Mouse (Mus musculus): ENCODE measurements at regions not wholly inside any gene's neighbourhood (a gene's known extent, or its start where the extent isn't known, plus 50 kb on each side); places are given as distances from the start of the nearest gene placed in this dataset.

DNA sequence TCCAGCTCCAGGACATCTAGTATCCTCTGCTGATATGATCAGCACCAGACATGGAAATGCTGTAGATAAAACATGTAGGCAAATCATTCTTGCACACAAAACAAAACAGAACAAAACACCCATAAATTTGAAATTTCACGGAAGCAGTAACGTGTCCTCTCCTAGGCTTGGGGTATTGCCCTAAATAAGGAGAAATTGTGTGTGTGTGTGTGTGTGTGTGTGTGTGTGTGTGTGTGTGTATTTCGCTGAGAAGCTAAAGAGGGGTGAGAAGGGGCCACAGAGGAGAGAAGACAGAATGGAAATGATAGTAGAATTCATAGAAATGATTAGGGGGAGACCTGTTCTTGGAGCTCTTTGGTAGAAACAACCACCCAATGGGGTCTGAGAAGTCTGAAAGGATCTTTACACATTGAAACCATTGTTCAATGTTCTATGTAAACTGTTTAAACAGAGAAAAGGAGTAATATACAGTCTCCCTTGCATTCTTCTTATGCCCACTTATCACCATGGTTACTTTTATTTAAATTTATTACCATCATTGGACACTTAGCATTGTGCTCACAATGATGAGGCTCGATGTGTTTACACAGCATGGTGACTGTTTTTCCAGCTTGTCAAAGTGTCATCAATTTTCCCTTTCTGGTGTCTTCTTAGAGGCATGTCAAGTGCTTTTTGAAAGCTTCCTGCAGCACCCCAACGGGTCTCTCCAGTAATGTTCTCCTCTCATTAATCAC lies 317.3 kb upstream of the 4933412E24Rik start:
- Histone ChIP-seq H3K27me3 (replicated peaks; ENCODE audit: control insufficient read depth, insufficient read depth, low read length) (no peaks in the 10 kb centered on the region), H3K36me3 (ENCODE audit: control insufficient read depth, insufficient read depth, low read length) (no peaks in the 10 kb centered on the region), H3K27ac (ENCODE audit: low read depth) (no peak overlapping the region), H3K9ac (ENCODE audit: low read length) (no peak overlapping the region), H3K9me3 (ENCODE audit: control insufficient read depth, low read length) (no peaks in the 10 kb centered on the region), H3K4me3 (ENCODE audit: low read depth, low read length) (no peak overlapping the region), H3K4me1 (replicated peaks; ENCODE audit: control insufficient read depth, insufficient read depth, low read length) (no peaks in the 10 kb centered on the region), H3K4me2 (ENCODE audit: low read length) (no peak overlapping the region)
- ATAC-seq (replicated peaks; ENCODE audit: low FRiP score, low TSS enrichment, low read depth) (no peak), DNase-seq (ENCODE audit: low spot score) (no peak)
- 35% methylated on average over 5 of the region's 5 CpGs for WGBS

- 96% methylated on average over 2 of the region's 2 CpGs for WGBS
- ATAC-seq (replicated peaks; ENCODE audit: low FRiP score, low TSS enrichment, low read depth) (no peak), DNase-seq (ENCODE audit: low spot score) (no peak)
- no peak overlapping the region for H3K4me2 ChIP-seq (ENCODE audit: low read length)
- H3K4me3 ChIP-seq (ENCODE audit: low read depth, low read length): no peak overlapping the region
- H3K27me3 ChIP-seq (replicated peaks; ENCODE audit: control insufficient read depth, insufficient read depth, low read length): no peaks in the 10 kb centered on the region
- no peak overlapping the region for H3K27ac ChIP-seq (ENCODE audit: low read depth)
- H3K4me1 ChIP-seq (replicated peaks; ENCODE audit: control insufficient read depth, insufficient read depth, low read length): no peaks in the 10 kb centered on the region
- H3K36me3 ChIP-seq (ENCODE audit: control insufficient read depth, insufficient read depth, low read length): no peaks in the 10 kb centered on the region
- no peak overlapping the region for H3K9ac ChIP-seq (ENCODE audit: low read length)
- H3K9me3 ChIP-seq (ENCODE audit: control insufficient read depth, low read length): no peaks in the 10 kb centered on the region
Measured at GRCm38 (mm10) chr15:60317577-60317976, 301.2 kb upstream of the 4933412E24Rik start.

DNA sequence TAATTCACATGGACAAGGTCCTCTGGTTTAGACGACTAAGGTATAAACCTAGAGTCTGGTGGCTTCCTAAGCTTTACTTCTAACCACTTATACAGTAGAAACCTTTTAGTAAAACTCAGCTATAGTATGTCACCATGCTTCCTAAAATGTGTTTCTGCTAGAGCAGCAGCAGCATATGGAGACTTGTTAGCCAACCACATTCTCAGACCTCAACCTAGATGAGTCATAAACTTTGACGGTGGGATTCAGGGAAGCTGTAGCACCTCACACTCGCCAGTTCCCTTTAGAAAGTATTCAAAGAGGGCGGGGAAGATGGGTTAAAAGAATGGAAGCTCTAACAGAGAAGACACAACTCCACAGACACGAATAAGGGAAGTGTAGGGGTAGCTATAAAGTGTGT lies 298.8 kb upstream of the 4933412E24Rik start:
- H3K36me3 ChIP-seq (ENCODE audit: control insufficient read depth, insufficient read depth, low read length): no peaks in the 10 kb centered on the region
- no peaks in the 10 kb centered on the region for H3K4me1 ChIP-seq (replicated peaks; ENCODE audit: control insufficient read depth, insufficient read depth, low read length)
- no peak overlapping the region for H3K27ac ChIP-seq (ENCODE audit: low read depth)
- DNase-seq (ENCODE audit: low spot score): no peak
- no peaks in the 10 kb centered on the region for H3K27me3 ChIP-seq (replicated peaks; ENCODE audit: control insufficient read depth, insufficient read depth, low read length)
- no peaks in the 10 kb centered on the region for H3K9me3 ChIP-seq (ENCODE audit: control insufficient read depth, low read length)
- no peak overlapping the region for H3K4me3 ChIP-seq (ENCODE audit: low read depth, low read length)
- ATAC-seq (replicated peaks; ENCODE audit: low FRiP score, low TSS enrichment, low read depth): no peak
- no peak overlapping the region for H3K9ac ChIP-seq (ENCODE audit: low read length)
- 70% methylated on average over 5 of the region's 5 CpGs for WGBS
- no peak overlapping the region for H3K4me2 ChIP-seq (ENCODE audit: low read length)

DNA sequence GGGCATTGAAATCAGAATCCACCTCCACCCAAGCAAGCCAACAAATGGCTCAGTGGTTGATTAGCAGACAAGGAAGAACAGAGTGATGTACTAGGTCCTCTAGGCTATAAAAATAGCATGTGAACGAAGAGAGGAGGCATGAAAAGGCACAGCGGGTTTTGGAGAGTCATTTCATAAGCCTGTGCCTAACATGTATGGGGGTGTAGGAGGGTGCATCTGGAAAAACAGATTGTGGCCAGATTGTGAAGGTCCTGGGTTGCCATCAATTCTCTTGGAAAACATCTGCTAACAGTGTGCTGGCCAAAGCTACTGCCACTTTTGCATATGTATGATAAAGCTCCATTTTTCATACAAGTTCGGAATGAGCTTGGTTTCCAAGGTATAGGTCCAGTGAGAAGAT lies 293.5 kb upstream of the 4933412E24Rik start:
- 73% methylated on average over 3 of the region's 3 CpGs for WGBS
- ATAC-seq (replicated peaks; ENCODE audit: low FRiP score, low TSS enrichment, low read depth) (no peak), DNase-seq (ENCODE audit: low spot score) (no peak)
- Histone ChIP-seq H3K27ac (ENCODE audit: low read depth) (no peak overlapping the region), H3K9ac (ENCODE audit: low read length) (no peak overlapping the region), H3K4me1 (replicated peaks; ENCODE audit: control insufficient read depth, insufficient read depth, low read length) (no peaks in the 10 kb centered on the region), H3K36me3 (ENCODE audit: control insufficient read depth, insufficient read depth, low read length) (no peaks in the 10 kb centered on the region), H3K4me3 (ENCODE audit: low read depth, low read length) (no peak overlapping the region), H3K4me2 (ENCODE audit: low read length) (no peak overlapping the region), H3K27me3 (replicated peaks; ENCODE audit: control insufficient read depth, insufficient read depth, low read length) (no peaks in the 10 kb centered on the region), H3K9me3 (ENCODE audit: control insufficient read depth, low read length) (no peaks in the 10 kb centered on the region)

DNA sequence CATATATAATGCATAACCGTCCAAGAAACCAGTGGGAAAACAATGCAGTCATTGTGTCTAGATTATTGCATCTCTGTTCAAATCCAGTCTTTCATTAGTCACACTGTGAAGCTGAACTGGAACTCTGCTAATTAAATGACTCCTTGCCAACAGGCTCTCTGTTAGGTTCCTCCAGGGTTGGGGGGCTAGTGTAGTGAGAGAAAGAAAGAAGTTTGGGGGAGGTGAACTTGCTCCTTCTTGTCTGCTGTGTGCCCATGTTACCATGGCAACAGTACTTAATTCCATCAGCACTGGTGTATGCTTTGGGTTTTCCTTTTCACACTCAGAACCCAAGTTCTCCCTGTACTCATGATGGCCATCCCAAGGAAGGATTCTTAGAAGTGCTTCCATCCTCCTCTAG lies 292.6 kb upstream of the 4933412E24Rik start:
- no peak for DNase-seq (ENCODE audit: low spot score)
- ATAC-seq (replicated peaks; ENCODE audit: low FRiP score, low TSS enrichment, low read depth): no peak
- H3K36me3 ChIP-seq (ENCODE audit: control insufficient read depth, insufficient read depth, low read length): no peaks in the 10 kb centered on the region
- H3K9me3 ChIP-seq (ENCODE audit: control insufficient read depth, low read length): no peaks in the 10 kb centered on the region
- no peak overlapping the region for H3K9ac ChIP-seq (ENCODE audit: low read length)
- H3K4me2 ChIP-seq (ENCODE audit: low read length): no peak overlapping the region
- WGBS: 83% methylated on average over 1 of the region's 1 CpGs
- no peaks in the 10 kb centered on the region for H3K4me1 ChIP-seq (replicated peaks; ENCODE audit: control insufficient read depth, insufficient read depth, low read length)
- H3K4me3 ChIP-seq (ENCODE audit: low read depth, low read length): no peak overlapping the region
- no peak overlapping the region for H3K27ac ChIP-seq (ENCODE audit: low read depth)
- no peaks in the 10 kb centered on the region for H3K27me3 ChIP-seq (replicated peaks; ENCODE audit: control insufficient read depth, insufficient read depth, low read length)

DNA sequence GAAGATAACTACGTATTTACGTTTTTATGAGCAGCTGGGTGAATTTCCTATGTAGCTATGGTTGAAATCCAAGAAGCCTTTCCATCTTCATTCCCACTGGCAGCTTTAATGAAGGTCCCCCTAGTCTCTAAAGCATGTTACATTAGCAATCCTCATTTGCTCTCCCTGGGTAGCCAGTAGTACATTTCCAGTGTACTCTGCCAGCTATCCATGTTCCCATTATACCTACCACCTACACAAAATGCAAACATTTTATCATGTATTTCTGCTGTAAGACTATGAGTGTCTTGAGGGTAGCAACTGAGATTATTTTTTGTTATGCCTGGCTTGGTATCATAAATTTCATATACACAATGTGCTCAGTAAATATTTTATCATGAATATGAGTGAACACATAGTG lies 291.7 kb upstream of the 4933412E24Rik start:
- H3K27ac ChIP-seq (ENCODE audit: low read depth): no peak overlapping the region
- no peaks in the 10 kb centered on the region for H3K4me1 ChIP-seq (replicated peaks; ENCODE audit: control insufficient read depth, insufficient read depth, low read length)
- H3K9ac ChIP-seq (ENCODE audit: low read length): no peak overlapping the region
- H3K4me3 ChIP-seq (ENCODE audit: low read depth, low read length): no peak overlapping the region
- H3K4me2 ChIP-seq (ENCODE audit: low read length): no peak overlapping the region
- WGBS: 85% methylated on average over 2 of the region's 2 CpGs
- ATAC-seq (replicated peaks; ENCODE audit: low FRiP score, low TSS enrichment, low read depth) (no peak), DNase-seq (ENCODE audit: low spot score) (no peak)
- no peaks in the 10 kb centered on the region for H3K27me3 ChIP-seq (replicated peaks; ENCODE audit: control insufficient read depth, insufficient read depth, low read length)
- H3K9me3 ChIP-seq (ENCODE audit: control insufficient read depth, low read length): no peaks in the 10 kb centered on the region
- H3K36me3 ChIP-seq (ENCODE audit: control insufficient read depth, insufficient read depth, low read length): no peaks in the 10 kb centered on the region

- Histone ChIP-seq H3K9me3 (ENCODE audit: control insufficient read depth, low read length) (no peaks in the 10 kb centered on the region), H3K4me2 (ENCODE audit: low read length) (no peak overlapping the region), H3K36me3 (ENCODE audit: control insufficient read depth, insufficient read depth, low read length) (no peaks in the 10 kb centered on the region), H3K27me3 (replicated peaks; ENCODE audit: control insufficient read depth, insufficient read depth, low read length) (no peaks in the 10 kb centered on the region), H3K9ac (ENCODE audit: low read length) (no peak overlapping the region), H3K4me1 (replicated peaks; ENCODE audit: control insufficient read depth, insufficient read depth, low read length) (no peaks in the 10 kb centered on the region), H3K4me3 (ENCODE audit: low read depth, low read length) (no peak overlapping the region), H3K27ac (ENCODE audit: low read depth) (no peak overlapping the region)
- no peak for ATAC-seq (replicated peaks; ENCODE audit: low FRiP score, low TSS enrichment, low read depth)
- 85% methylated on average over 4 of the region's 4 CpGs for WGBS
- no peak for DNase-seq (ENCODE audit: low spot score)
Measured at GRCm38 (mm10) chr15:60303501-60303900, 287.1 kb upstream of the 4933412E24Rik start.

GRCm38 (mm10) chr15:60301939-60302338 lies 285.5 kb upstream of the 4933412E24Rik start:
- WGBS: 69% methylated on average over 4 of the region's 4 CpGs

GRCm38 (mm10) chr15:60285321-60285720 lies 268.9 kb upstream of the 4933412E24Rik start:
- Histone ChIP-seq H3K27ac (ENCODE audit: low read depth) (no peak overlapping the region), H3K27me3 (replicated peaks; ENCODE audit: control insufficient read depth, insufficient read depth, low read length) (no peaks in the 10 kb centered on the region), H3K9me3 (ENCODE audit: control insufficient read depth, low read length) (no peaks in the 10 kb centered on the region), H3K4me1 (replicated peaks; ENCODE audit: control insufficient read depth, insufficient read depth, low read length) (no peaks in the 10 kb centered on the region), H3K4me2 (ENCODE audit: low read length) (no peak overlapping the region), H3K4me3 (ENCODE audit: low read depth, low read length) (no peak overlapping the region), H3K9ac (ENCODE audit: low read length) (no peak overlapping the region), H3K36me3 (ENCODE audit: control insufficient read depth, insufficient read depth, low read length) (no peaks in the 10 kb centered on the region)
- DNase-seq (ENCODE audit: low spot score) (no peak), ATAC-seq (replicated peaks; ENCODE audit: low FRiP score, low TSS enrichment, low read depth) (no peak)
- 69% methylated on average over 4 of the region's 4 CpGs for WGBS

More at GRCm38 (mm10) chr15:60301939-60302338, 285.5 kb upstream of the 4933412E24Rik start:
- Histone ChIP-seq H3K4me2 (ENCODE audit: low read length) (no peak overlapping the region), H3K36me3 (ENCODE audit: control insufficient read depth, insufficient read depth, low read length) (no peaks in the 10 kb centered on the region), H3K27ac (ENCODE audit: low read depth) (no peak overlapping the region), H3K4me3 (ENCODE audit: low read depth, low read length) (no peak overlapping the region), H3K9ac (ENCODE audit: low read length) (no peak overlapping the region), H3K9me3 (ENCODE audit: control insufficient read depth, low read length) (no peaks in the 10 kb centered on the region), H3K27me3 (replicated peaks; ENCODE audit: control insufficient read depth, insufficient read depth, low read length) (no peaks in the 10 kb centered on the region), H3K4me1 (replicated peaks; ENCODE audit: control insufficient read depth, insufficient read depth, low read length) (no peaks in the 10 kb centered on the region)
- DNase-seq (ENCODE audit: low spot score) (no peak), ATAC-seq (replicated peaks; ENCODE audit: low FRiP score, low TSS enrichment, low read depth) (no peak)
